Mouse (Mus musculus): ENCODE data around the gene Tigd3.

The Tigd3 gene

GRCm38 (mm10) chr19:5878362-5878722, 15.6 kb downstream of the Tigd3 start:
- no peak for DNase-seq (ENCODE audit: extremely low read depth, insufficient read length, low spot score)

- peak; percentile 84 for DNase-seq (ENCODE audit: extremely low read depth, insufficient read length, low spot score)
These were observed 16.2 kb downstream of the Tigd3 start, which contains the start of gene Slc25a45 for GRCm38 (mm10) chr19:5877618-5878361. Gene Slc25a45, plus strand, starts transcription at chr19:5877808.

GRCm38 (mm10) chr19:5874969-5875480, 18.9 kb downstream of the Tigd3 start, which contains the start of gene Frmd8:
Gene Frmd8, minus strand, starts transcription at chr19:5875274.
- peak; percentile 87 for DNase-seq (ENCODE audit: extremely low read depth, insufficient read length, low spot score)

GRCm38 (mm10) chr19:5874391-5874968, 19.5 kb downstream of the Tigd3 start:
- DNase-seq (ENCODE audit: extremely low read depth, insufficient read length, low spot score): no peak

GRCm38 (mm10) chr19:5872931-5873556, 20.9 kb downstream of the Tigd3 start:
- no peak for DNase-seq (ENCODE audit: extremely low read depth, insufficient read length, low spot score)

GRCm38 (mm10) chr19:5872528-5872927, 21.4 kb downstream of the Tigd3 start:
- DNase-seq (ENCODE audit: extremely low read depth, insufficient read length, low spot score): no peak

- DNase-seq (ENCODE audit: extremely low read depth, insufficient read length, low spot score): no peak
These were observed 22.3 kb downstream of the Tigd3 start for GRCm38 (mm10) chr19:5871683-5872082.

GRCm38 (mm10) chr19:5871273-5871672, 22.7 kb downstream of the Tigd3 start:
- no peak for DNase-seq (ENCODE audit: extremely low read depth, insufficient read length, low spot score)

- no peak for DNase-seq (ENCODE audit: extremely low read depth, insufficient read length, low spot score)
These were observed 25.9 kb downstream of the Tigd3 start for GRCm38 (mm10) chr19:5868096-5868495.

- DNase-seq (ENCODE audit: extremely low read depth, insufficient read length, low spot score): no peak
These were observed 29.1 kb downstream of the Tigd3 start for GRCm38 (mm10) chr19:5864710-5865398.

GRCm38 (mm10) chr19:5863776-5864175, 30.2 kb downstream of the Tigd3 start:
- no peak for DNase-seq (ENCODE audit: extremely low read depth, insufficient read length, low spot score)

- no peak for DNase-seq (ENCODE audit: extremely low read depth, insufficient read length, low spot score)
These were observed 31.4 kb downstream of the Tigd3 start for GRCm38 (mm10) chr19:5862335-5863085.

- no peak for DNase-seq (ENCODE audit: extremely low read depth, insufficient read length, low spot score)
These were observed 37.3 kb downstream of the Tigd3 start for GRCm38 (mm10) chr19:5856604-5857003.

GRCm38 (mm10) chr19:5852035-5852722, 41.8 kb downstream of the Tigd3 start:
- no peak for DNase-seq (ENCODE audit: extremely low read depth, insufficient read length, low spot score)

GRCm38 (mm10) chr19:5851481-5851971, 42.4 kb downstream of the Tigd3 start:
- peak; percentile 57 for DNase-seq (ENCODE audit: extremely low read depth, insufficient read length, low spot score)

- DNase-seq (ENCODE audit: extremely low read depth, insufficient read length, low spot score): no peak
These were observed 43.1 kb downstream of the Tigd3 start for GRCm38 (mm10) chr19:5850860-5851259.

GRCm38 (mm10) chr19:5849843-5850527, 44.0 kb downstream of the Tigd3 start:
- DNase-seq (ENCODE audit: extremely low read depth, insufficient read length, low spot score): peak; percentile 85

GRCm38 (mm10) chr19:5848826-5849672, 44.9 kb downstream of the Tigd3 start:
- DNase-seq (ENCODE audit: extremely low read depth, insufficient read length, low spot score): peak; percentile 81

Data from 3134 (cell line).